In genomic region chr16:95384590-95385148, GRCm38 (mm10) we compare ENCODE assay signal across 15 mouse cellular contexts.
DNase-seq lines count a peak whose midpoint lies in the region; ATAC-seq lines count a peak whose summit lies in the region.
"Had no signal": no experiment of that assay in that cellular context is flagged by ENCODE, and none has a peak within 500 bp of the region (broad histone marks: within the 10 kb centered on the region; RNA-seq: fewer than 3 reads in every experiment).

No protein-coding gene starts in this region.

- no peak for ATAC-seq in heart, embryonic 11.5 days (replicated peaks; ENCODE audit: insufficient number of reproducible peaks, low FRiP score, low TSS enrichment)
- peak; percentile 73 for ATAC-seq in granulocyte monocyte progenitor cell, adult 5-6 weeks (replicated peaks; ENCODE audit: poor library complexity, severe bottlenecking)

- H3K4me3 ChIP-seq in heart, embryonic 10.5 days: no peak overlapping the region
- no peak overlapping the region for H3K4me3 ChIP-seq in heart, embryonic 11.5 days (ENCODE audit: low read depth, low read length)
- H3K4me3 ChIP-seq: forebrain, embryonic 12.5 days; hindbrain, embryonic 13.5 days; midbrain, embryonic 10.5 days had no signal

- peak overlapping the region; percentile 62; the same call in 1 of the 2 replicates for H3K27ac ChIP-seq in heart, embryonic 10.5 days
- H3K27ac ChIP-seq in heart, embryonic 11.5 days (ENCODE audit: low read depth, low read length): no peak overlapping the region
- H3K27ac ChIP-seq: forebrain, embryonic 12.5 days; hindbrain, embryonic 13.5 days; midbrain, embryonic 10.5 days had no signal

- H3K36me3 ChIP-seq in heart, embryonic 10.5 days: no peaks in the 10 kb centered on the region
- H3K36me3 ChIP-seq in heart, embryonic 11.5 days (ENCODE audit: control insufficient read depth, insufficient read depth, low read length): no peaks in the 10 kb centered on the region
- H3K36me3 ChIP-seq in splenic B cell, adult 2 months (ENCODE audit: control insufficient read depth, insufficient read depth, low read length, poor library complexity, severe bottlenecking): no peaks in the 10 kb centered on the region
- H3K36me3 ChIP-seq: forebrain, embryonic 12.5 days; hindbrain, embryonic 13.5 days; midbrain, embryonic 10.5 days had no signal

- no peaks in the 10 kb centered on the region for H3K9me3 ChIP-seq in heart, embryonic 10.5 days
- no peaks in the 10 kb centered on the region for H3K9me3 ChIP-seq in heart, embryonic 11.5 days (replicated peaks; ENCODE audit: control insufficient read depth, low read length)
- H3K9me3 ChIP-seq: forebrain, embryonic 12.5 days; midbrain, embryonic 10.5 days had no signal

- H3K27me3 ChIP-seq in heart, embryonic 10.5 days (ENCODE audit: insufficient read depth, poor library complexity, severe bottlenecking): no peaks in the 10 kb centered on the region
- H3K27me3 ChIP-seq in heart, embryonic 11.5 days (ENCODE audit: control insufficient read depth, insufficient read depth, low read length): no peaks in the 10 kb centered on the region
- no peaks in the 10 kb centered on the region for H3K27me3 ChIP-seq in splenic B cell, adult 2 months (ENCODE audit: control insufficient read depth, insufficient read depth, low read length, poor library complexity, severe bottlenecking)
- H3K27me3 ChIP-seq: forebrain, embryonic 12.5 days; hindbrain, embryonic 13.5 days had no signal

- 87% methylated on average over 9 of the region's 9 CpGs for WGBS in heart, embryonic 10.5 days
- 82% methylated on average over 9 of the region's 9 CpGs for WGBS in heart, embryonic 11.5 days (ENCODE audit: insufficient replicate concordance)

- H3K9ac ChIP-seq in heart, embryonic 11.5 days (ENCODE audit: low read depth, low read length): no peak overlapping the region
- H3K9ac ChIP-seq: forebrain, embryonic 12.5 days; hindbrain, embryonic 13.5 days; lung, embryonic 14.5 days had no signal

- H3K4me1 ChIP-seq in heart, embryonic 10.5 days: peaks cover 46% of the 10 kb centered on the region
- H3K4me1 ChIP-seq in heart, embryonic 11.5 days (ENCODE audit: control insufficient read depth, insufficient read depth, low read length): peaks cover 17% of the 10 kb centered on the region
- H3K4me1 ChIP-seq: forebrain, embryonic 12.5 days; midbrain, embryonic 10.5 days had no signal

- no peak overlapping the region for H3K4me2 ChIP-seq in heart, embryonic 11.5 days
- H3K4me2 ChIP-seq: forebrain, embryonic 12.5 days; hindbrain, embryonic 13.5 days; lung, embryonic 14.5 days had no signal

- no peak for DNase-seq in heart, embryonic 10.5 days (ENCODE audit: low spot score)
- peak; percentile 32 for DNase-seq in lung, postnatal 36 days
- DNase-seq in lung, postnatal 25 days (ENCODE audit: low spot score): no peak
- DNase-seq in splenic B cell, adult 2 months (ENCODE audit: low read depth, low spot score): peak; percentile 68
- DNase-seq in frontal cortex, postnatal 10 days (ENCODE audit: low spot score in 2 of 2): no peak
- no peak for DNase-seq in thymus, postnatal 0 days (ENCODE audit: low spot score)
- DNase-seq: cerebellum, postnatal 25 days; gastrocnemius, postnatal 36 days; layer of hippocampus, postnatal 36 days; lung, embryonic 14.5 days had no signal

Comparison
In these comparisons a context has a peak if more than half of its experiments do, and no peak if none do; other contexts are left out.
1. DNase-seq: peak in lung, postnatal 36 days (single experiment) and splenic B cell, adult 2 months (single experiment); none in heart, embryonic 10.5 days (single experiment), lung, postnatal 25 days (single experiment), frontal cortex, postnatal 10 days (0 of 2) and thymus, postnatal 0 days (single experiment).